Mouse (Mus musculus) cerebellum, adult 2 months (tissue): ENCODE measurements around the gene Tgfbr3l. TPM values are rescaled to one million over a fixed set of nuclear protein-coding genes. Genes with fewer than 3 reads are reported as not detected.
"Not testable (repeated sequence)": the region's sequence is repeated elsewhere in the genome, so short reads cannot be mapped to it uniquely, and the experiment has no call there.

Experiments
- DNase-seq, 2 experiments: peaks; one replicate each; pipeline ENCODE4 v3.0.0; 2021
- H3K27ac ChIP-seq: fragments of 200-500 bp; 2 replicates; pipeline ENCODE4 v1.5.1; 2012; ENCODE audit warnings: low read length, control low read depth, inconsistent platforms; ENCODE audit not compliant: insufficient read depth
- H3K27me3 ChIP-seq: fragments of 200-500 bp; 2 replicates; pipeline ENCODE4 v1.6.1; 2012; ENCODE audit warnings: inconsistent platforms, mild to moderate bottlenecking, low read length, moderate library complexity; ENCODE audit not compliant: control insufficient read depth, insufficient read depth
- H3K4me1 ChIP-seq: fragments of 200-500 bp; 2 replicates; pipeline ENCODE4 v1.6.1; 2011; ENCODE audit warnings: low read length; ENCODE audit not compliant: control insufficient read depth, insufficient read depth
- H3K4me3 ChIP-seq: fragments of 200-500 bp; replicated peaks from 2 replicates; pipeline ENCODE3; 2011; ENCODE audit warnings: mild to moderate bottlenecking, low read depth, low read length, control low read depth; ENCODE audit not compliant: insufficient read depth
- CTCF ChIP-seq: fragments of 200-500 bp; IDR thresholded peaks from 2 replicates; pipeline ENCODE4 v1.5.1; 2011; ENCODE audit warnings: low read depth, mild to moderate bottlenecking, control low read depth, low read length, moderate library complexity, borderline replicate concordance; ENCODE audit not compliant: insufficient read depth
- POLR2A ChIP-seq: fragments of 200-500 bp; IDR thresholded peaks from 2 replicates; pipeline ENCODE4 v1.6.1; 2011; ENCODE audit warnings: low read length, control low read depth, borderline replicate concordance; ENCODE audit not compliant: insufficient read depth
- WGBS: fragments of 180-500 bp; shearing (Covaris S2); methylation state at CpG from one replicate; pipeline ENCODE4 v1.1.7; 2018; 5-methylcytosine and 5-hydroxymethylcytosine counted together
- polyA plus RNA-seq: library from polyadenylated mRNA; depleted of rRNA; stranded (reverse); fragments of >200 nt; gene quantifications from 2 replicates; pipeline ENCODE4 v1.2.3, GENCODE M21; 2012

Tgfbr3l gene
- polyA plus RNA-seq, 1 experiment, result 32.6 TPM

- H3K4me3 ChIP-seq, result no peak overlapping the region
- TF ChIP-seq CTCF (peak; percentile 62), POLR2A (no peak)
- H3K27ac ChIP-seq, result no peak overlapping the region
- peaks cover 16% of the 10 kb centered on the region for H3K4me1 ChIP-seq
- DNase-seq, result peak; percentile 76 to 82
- H3K27me3 ChIP-seq, result no peaks in the 10 kb centered on the region
- 21% methylated on average over 6 of the region's 6 CpGs for WGBS
Measured at GRCm38 (mm10) chr8:4254001-4254400, 6.0 kb downstream of the Tgfbr3l start.

GRCm38 (mm10) chr8:4255471-4255870 is 7.5 kb downstream of the Tgfbr3l start:
- H3K27me3 ChIP-seq, H3K27ac ChIP-seq, H3K4me3 ChIP-seq, DNase-seq: not testable (repeated sequence)
- 73% methylated on average over 7 of the region's 7 CpGs for WGBS
- H3K4me1 ChIP-seq, result peaks cover 12% of the 10 kb centered on the region

GRCm38 (mm10) chr8:4256911-4257310 is 8.9 kb downstream of the Tgfbr3l start:
- H3K27ac ChIP-seq, result no peak overlapping the region
- TF ChIP-seq CTCF (no peak), POLR2A (no peak)
- no peak overlapping the region for H3K4me3 ChIP-seq
- DNase-seq, result no peak
- peaks cover 12% of the 10 kb centered on the region for H3K4me1 ChIP-seq
- H3K27me3 ChIP-seq, result no peaks in the 10 kb centered on the region
- WGBS, result 18% methylated on average over 4 of the region's 4 CpGs

GRCm38 (mm10) chr8:4257350-4257749 is 9.3 kb downstream of the Tgfbr3l start:
- Histone ChIP-seq H3K27ac (no peak overlapping the region), H3K4me1 (peaks cover 11% of the 10 kb centered on the region), H3K27me3 (no peaks in the 10 kb centered on the region), H3K4me3 (no peak overlapping the region)
- 66% methylated on average over 4 of the region's 4 CpGs for WGBS
- no peak for DNase-seq
- no peak for TF ChIP-seq CTCF
- TF ChIP-seq POLR2A, result no peak

- no peak overlapping the region for H3K27ac ChIP-seq
- peaks cover 8% of the 10 kb centered on the region for H3K4me1 ChIP-seq
- peak; percentile 45 to 63 for DNase-seq
Measured at GRCm38 (mm10) chr8:4258233-4258632, 10.2 kb downstream of the Tgfbr3l start.

GRCm38 (mm10) chr8:4258678-4259077 is 10.7 kb downstream of the Tgfbr3l start:
- TF ChIP-seq POLR2A, result no peak
- TF ChIP-seq CTCF, result no peak

More at GRCm38 (mm10) chr8:4258233-4258632, 10.2 kb downstream of the Tgfbr3l start:
- H3K27me3 ChIP-seq, result no peaks in the 10 kb centered on the region
- H3K4me3 ChIP-seq, result peak overlapping the region; percentile 18
- 3% methylated on average over 35 of the region's 35 CpGs for WGBS
- TF ChIP-seq POLR2A, result no peak
- peak; percentile 70 for TF ChIP-seq CTCF

GRCm38 (mm10) chr8:4259125-4259804 is 11.3 kb downstream of the Tgfbr3l start, which contains the start of gene Ctxn1:
Gene Ctxn1 (minus strand): TSS chr8:4259274.
- Histone ChIP-seq H3K27ac (no peak within 1 kb of the TSS), H3K4me3 (peak within 1 kb of the TSS; percentile 18), H3K4me1 (peaks cover 5% of the 10 kb centered on the region; the same call in 1 of the 2 replicates), H3K27me3 (no peaks in the 10 kb centered on the region)
- peak; percentile 70 to 73 for DNase-seq
- 7% methylated on average over 33 of the region's 33 CpGs for WGBS
- TF ChIP-seq CTCF (no peak), POLR2A (no peak)

More at GRCm38 (mm10) chr8:4258678-4259077, 10.7 kb downstream of the Tgfbr3l start:
- DNase-seq, result peak in 1 of 2 experiments; percentile 37
- H3K4me1 ChIP-seq, result peaks cover 8% of the 10 kb centered on the region
- H3K4me3 ChIP-seq, result peak overlapping the region; percentile 18
- H3K27ac ChIP-seq, result no peak overlapping the region
- H3K27me3 ChIP-seq, result no peaks in the 10 kb centered on the region
- under 1% methylated on average over 32 of the region's 32 CpGs for WGBS

- Histone ChIP-seq H3K4me3 (no peak overlapping the region), H3K27me3 (no peaks in the 10 kb centered on the region), H3K4me1 (peaks cover 5% of the 10 kb centered on the region; the same call in 1 of the 2 replicates), H3K27ac (no peak overlapping the region)
- TF ChIP-seq CTCF (no peak), POLR2A (no peak)
- no peak for DNase-seq
- WGBS, result 70% methylated on average over 4 of the region's 4 CpGs
Measured at GRCm38 (mm10) chr8:4259805-4260170, 11.8 kb downstream of the Tgfbr3l start.
